8 mouse cellular contexts compared by ENCODE assay signal in the genomic region with DNA sequence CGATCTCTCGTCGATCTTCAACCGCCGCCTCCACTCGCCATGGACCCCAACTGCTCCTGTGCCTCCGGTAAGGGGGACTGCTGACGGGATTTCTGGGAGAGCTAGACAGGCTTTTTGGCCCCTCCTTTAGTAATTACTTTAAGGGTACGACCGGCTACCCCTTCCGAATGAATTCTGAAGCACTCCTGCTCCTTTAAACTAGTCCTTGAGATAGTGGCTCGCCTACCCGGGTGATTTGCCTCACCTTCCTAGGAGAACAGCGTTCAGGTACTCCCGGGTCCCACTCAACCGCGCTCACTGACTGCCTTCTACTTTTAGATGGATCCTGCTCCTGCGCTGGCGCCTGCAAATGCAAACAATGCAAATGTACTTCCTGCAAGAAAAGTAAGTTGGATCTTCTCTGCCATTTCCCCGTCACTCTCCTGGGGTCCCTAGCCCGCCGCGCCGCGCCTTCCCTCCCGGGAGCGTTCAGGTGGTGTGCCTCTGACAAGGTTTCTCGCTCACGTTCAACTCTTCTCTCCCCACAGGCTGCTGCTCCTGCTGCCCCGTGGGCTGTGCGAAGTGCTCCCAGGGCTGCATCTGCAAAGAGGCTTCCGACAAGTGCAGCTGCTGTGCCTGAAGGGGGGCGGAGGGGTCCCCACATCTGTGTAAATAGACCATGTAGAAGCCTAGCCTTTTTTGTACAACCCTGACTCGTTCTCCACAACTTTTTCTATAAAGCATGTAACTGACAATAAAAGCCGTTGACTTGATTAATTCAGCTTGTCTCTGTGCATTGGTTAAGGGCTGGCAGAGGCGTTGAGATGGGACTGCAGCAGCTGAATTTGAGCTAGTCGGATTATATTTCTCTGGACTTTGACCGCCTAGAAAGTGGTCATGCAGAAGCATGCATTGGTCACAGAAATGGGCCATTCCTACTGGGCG. TPM values are rescaled to one million over a fixed set of nuclear protein-coding genes. Genes with fewer than 3 reads are reported as not detected.
A peak's percentile ranks its signal among the peaks of the same experiment; 100 is the strongest.
DNase-seq lines count a peak whose midpoint lies in the region; ATAC-seq lines count a peak whose summit lies in the region.
"Had no signal": no experiment of that assay in that cellular context is flagged by ENCODE, and none has a peak within 500 bp of the region (broad histone marks: within the 10 kb centered on the region; RNA-seq: fewer than 3 reads in every experiment).

No protein-coding gene starts in this region.

- H3K4me3 ChIP-seq in hindbrain, embryonic 12.5 days = peak overlapping the region; percentile 45

- H3K27ac ChIP-seq in hindbrain, embryonic 12.5 days = no peak overlapping the region

- no peaks in the 10 kb centered on the region for H3K9me3 ChIP-seq in hindbrain, embryonic 12.5 days (replicated peaks)

- no peak for ATAC-seq in hindbrain, embryonic 12.5 days (ENCODE audit: low FRiP score)
- ATAC-seq in megakaryocyte, adult 5-6 weeks (ENCODE audit: poor library complexity, severe bottlenecking) = 0 out of 2 replicates have a peak, but pooled peaks have one; percentile 31

- WGBS in hindbrain, embryonic 12.5 days = 1% methylated on average over 39 of the region's 39 CpGs

- DNase-seq in spleen, postnatal 10 days (ENCODE audit: low spot score in 2 of 2) = peak; percentile 39 to 45
- DNase-seq in spleen, postnatal 36 days (ENCODE audit: low spot score in 2 of 2) = no peak
- peak; percentile 55 for DNase-seq in embryo, embryonic 11 days
- peak; percentile 41 to 47 for DNase-seq in thymus, postnatal 10 days (ENCODE audit: low spot score in 2 of 2)
- no peak for DNase-seq in layer of hippocampus, adult 18-20 months (ENCODE audit: low spot score in 2 of 2)

- H3K27me3 ChIP-seq in hindbrain, embryonic 12.5 days = peaks cover 94% of the 10 kb centered on the region

- H3K36me3 ChIP-seq in hindbrain, embryonic 12.5 days = no peaks in the 10 kb centered on the region

- peaks cover 24% of the 10 kb centered on the region for H3K4me1 ChIP-seq in hindbrain, embryonic 12.5 days

- H3K4me2 ChIP-seq in hindbrain, embryonic 12.5 days (replicated peaks) = peak overlapping the region; percentile 91

- H3K9ac ChIP-seq in hindbrain, embryonic 12.5 days = peak overlapping the region; percentile 47; the same call in 1 of the 2 replicates

RNA-seq across cellular contexts. Expression of a gene that starts 0.6 kb away (rescaled TPM):
- 13.2 TPM in 2 replicates for polyA plus RNA-seq in hindbrain, embryonic 12.5 days (2016; fragmentation: Nextera tagmentation; extraction: Ambion mirVana)
- total RNA-seq in megakaryocyte, adult 5-6 weeks (2015) = 0.76 and 2.8 TPM in 2 replicates
- 2.0 and 4.2 TPM in 2 replicates for total RNA-seq in megakaryocyte, adult 5-6 weeks (2017)
- 100 to 1,000 TPM; 501 to 598 TPM for total RNA-seq in layer of hippocampus, adult 18-20 months (2021)

RNA-seq across cellular contexts. Expression of a gene that starts 5.8 kb away (rescaled TPM):
- 34.0 and 47.3 TPM in 2 replicates for polyA plus RNA-seq in hindbrain, embryonic 12.5 days (2016; fragmentation: Nextera tagmentation; extraction: Ambion mirVana)
- total RNA-seq in megakaryocyte, adult 5-6 weeks (2015) = 18.6 and 24.3 TPM in 2 replicates
- total RNA-seq in megakaryocyte, adult 5-6 weeks (2017) = 32.5 and 48.1 TPM in 2 replicates
- 100 to 1,000 TPM; 625 to 755 TPM for total RNA-seq in layer of hippocampus, adult 18-20 months (2021)

RNA-seq across cellular contexts. Expression of a gene that starts 20.7 kb away (rescaled TPM):
- 18.5 and 33.1 TPM in 2 replicates for polyA plus RNA-seq in hindbrain, embryonic 12.5 days (2016; fragmentation: Nextera tagmentation; extraction: Ambion mirVana)
- not detected in 2 replicates for total RNA-seq in megakaryocyte, adult 5-6 weeks (2015)
- total RNA-seq in megakaryocyte, adult 5-6 weeks (2017) = not detected in 2 replicates
- total RNA-seq in layer of hippocampus, adult 18-20 months (2021) = 1,000 to 10,000 TPM; 1,203 to 1,275 TPM

RNA-seq across cellular contexts. Expression of a gene that starts 36.1 kb away (rescaled TPM):
- polyA plus RNA-seq in hindbrain, embryonic 12.5 days (2016; fragmentation: Nextera tagmentation; extraction: Ambion mirVana) = not detected in 2 replicates
- total RNA-seq in megakaryocyte, adult 5-6 weeks (2015) = not detected in 2 replicates
- not detected in 2 replicates for total RNA-seq in megakaryocyte, adult 5-6 weeks (2017)
- total RNA-seq in layer of hippocampus, adult 18-20 months (2021) = not detected
- polyA plus RNA-seq: gonadal fat pad, adult 2 months had no signal

RNA-seq across cellular contexts. Expression of a gene that starts 41.3 kb away (rescaled TPM):
- polyA plus RNA-seq in hindbrain, embryonic 12.5 days (2016; fragmentation: Nextera tagmentation; extraction: Ambion mirVana) = 80.4 and 85.1 TPM in 2 replicates
- total RNA-seq in megakaryocyte, adult 5-6 weeks (2015) = 15.8 and 17.7 TPM in 2 replicates
- total RNA-seq in megakaryocyte, adult 5-6 weeks (2017) = 22.9 and 24.1 TPM in 2 replicates
- total RNA-seq in layer of hippocampus, adult 18-20 months (2021) = 10 to 100 TPM; 44.3 to 52.6 TPM

Comparison
In these comparisons a context has a peak if more than half of its experiments do, and no peak if none do; other contexts are left out.
1. DNase-seq: peak in spleen, postnatal 10 days (2 of 2), embryo, embryonic 11 days (single experiment) and thymus, postnatal 10 days (2 of 2); none in spleen, postnatal 36 days (0 of 2) and layer of hippocampus, adult 18-20 months (0 of 2).
2. RNA of a gene that starts 0.6 kb away (total RNA-seq): 501 to 598 TPM in layer of hippocampus, adult 18-20 months; 0.76 to 4.2 TPM in megakaryocyte, adult 5-6 weeks; every median in the first group is over 10 times any median in the second.
3. RNA of a gene that starts 5.8 kb away (total RNA-seq): 625 to 755 TPM in layer of hippocampus, adult 18-20 months; 18.6 to 48.1 TPM in megakaryocyte, adult 5-6 weeks; every median in the first group is over 10 times any median in the second.
4. RNA of a gene that starts 20.7 kb away (total RNA-seq): 1,203 to 1,275 TPM in layer of hippocampus, adult 18-20 months; not detected in megakaryocyte, adult 5-6 weeks; every median in the first group is over 1,000 times any median in the second.